Mouse (Mus musculus): ENCODE data around the gene Slc45a3.

The Slc45a3 gene

DNA sequence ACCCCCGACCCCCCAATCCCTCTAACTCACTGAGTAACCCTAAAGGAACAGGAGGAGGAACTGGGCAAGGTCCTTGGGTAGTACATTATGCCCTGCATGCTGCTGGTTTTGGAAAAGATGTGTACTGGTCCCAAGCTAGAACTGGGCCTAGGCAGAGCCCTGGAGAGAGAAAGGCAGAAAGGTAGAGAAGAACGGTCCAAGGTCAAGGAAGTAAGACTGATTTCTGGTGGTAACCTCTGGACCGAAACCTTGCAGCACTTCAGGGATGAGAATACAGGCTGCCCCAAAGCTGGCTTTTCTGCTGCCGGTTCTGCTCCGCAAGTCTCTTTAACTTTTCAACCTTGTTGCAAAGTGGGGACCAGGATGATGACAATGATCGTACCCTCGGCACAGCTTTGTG is 1.8 kb downstream of the Slc45a3 start:
- no peak for DNase-seq (ENCODE audit: low spot score in 2 of 2)

DNA sequence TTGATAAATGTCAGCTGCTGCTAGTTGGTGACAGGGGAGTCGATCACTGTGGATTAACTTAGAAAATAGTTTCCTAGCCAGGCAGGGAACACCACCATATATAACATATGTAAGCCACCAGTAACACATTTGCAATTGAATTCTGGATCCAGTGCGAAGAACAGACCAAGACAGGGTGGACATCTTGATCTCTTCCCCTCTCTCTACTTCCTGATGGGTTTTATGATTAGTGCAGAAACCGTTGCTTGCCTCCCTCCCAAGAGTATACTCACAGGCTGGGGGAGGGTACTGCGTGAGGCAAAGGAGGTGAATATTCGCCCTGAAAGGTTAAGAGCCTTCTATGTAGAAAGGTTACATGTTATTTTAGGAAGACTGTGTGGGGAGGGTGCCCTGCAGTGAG is 3.1 kb downstream of the Slc45a3 start:
- DNase-seq (ENCODE audit: low spot score in 2 of 2) = no peak

DNA sequence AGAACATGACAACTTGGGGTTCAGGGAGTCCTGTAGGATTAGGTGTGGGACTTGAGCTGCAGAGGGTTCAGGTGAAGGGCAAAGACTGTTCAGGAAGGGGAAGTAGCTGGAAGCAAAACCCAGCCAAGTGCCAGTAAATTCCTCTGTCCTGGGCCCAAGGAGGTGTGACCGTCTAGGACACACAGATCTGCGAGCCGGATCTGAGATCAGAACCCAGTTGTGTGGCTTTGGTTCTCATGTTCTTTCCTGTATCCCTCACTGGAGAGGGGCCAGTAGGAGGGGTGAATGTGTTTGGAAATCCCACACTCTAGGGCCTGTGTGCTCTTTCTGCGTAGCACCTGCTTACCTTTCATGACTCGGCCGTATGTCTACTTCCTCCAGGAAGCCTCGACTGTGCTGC is 4.6 kb downstream of the Slc45a3 start:
- no peak for DNase-seq (ENCODE audit: low spot score in 2 of 2)

DNA sequence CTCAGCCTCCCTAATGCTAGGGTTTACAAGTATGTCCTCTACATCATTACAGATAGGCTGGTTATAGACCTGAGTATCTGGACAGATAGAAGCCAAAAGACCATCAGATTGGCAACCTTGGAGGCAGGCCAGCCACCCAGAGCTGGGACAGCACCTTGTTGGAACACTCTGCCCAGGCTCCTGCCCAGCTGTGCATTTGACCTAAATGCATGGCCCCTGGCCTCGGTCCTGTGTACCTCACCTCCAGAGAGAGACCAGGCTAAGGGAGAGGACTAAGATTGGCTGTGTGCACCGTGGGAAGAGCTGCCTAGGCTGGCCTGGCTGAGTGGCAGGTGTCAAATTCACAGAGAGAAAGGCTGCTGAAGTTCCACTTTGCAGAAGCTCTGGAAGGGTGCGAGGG is 5.8 kb downstream of the Slc45a3 start:
- no peak for DNase-seq (ENCODE audit: low spot score in 2 of 2)

DNA sequence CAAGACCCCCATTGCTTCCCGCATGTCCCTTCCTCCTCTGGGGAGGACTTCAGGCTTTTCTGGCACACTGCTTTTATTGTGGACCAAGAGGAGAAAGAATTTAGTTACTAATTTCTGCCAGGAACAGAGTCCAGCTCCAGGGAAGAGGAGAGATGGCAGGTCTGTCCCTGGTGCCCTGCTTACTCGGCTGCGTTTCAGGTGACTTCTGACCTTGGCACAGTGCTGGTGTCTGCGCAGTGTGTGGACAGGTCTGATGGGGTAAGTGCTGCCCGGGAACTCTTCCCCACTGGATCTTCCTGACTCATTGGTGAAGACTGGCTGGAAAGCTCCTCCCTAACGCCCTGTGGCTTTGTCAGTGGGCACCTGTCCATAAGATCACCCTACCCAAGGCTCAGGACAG is 6.2 kb downstream of the Slc45a3 start:
- DNase-seq (ENCODE audit: low spot score in 2 of 2) = no peak

DNA sequence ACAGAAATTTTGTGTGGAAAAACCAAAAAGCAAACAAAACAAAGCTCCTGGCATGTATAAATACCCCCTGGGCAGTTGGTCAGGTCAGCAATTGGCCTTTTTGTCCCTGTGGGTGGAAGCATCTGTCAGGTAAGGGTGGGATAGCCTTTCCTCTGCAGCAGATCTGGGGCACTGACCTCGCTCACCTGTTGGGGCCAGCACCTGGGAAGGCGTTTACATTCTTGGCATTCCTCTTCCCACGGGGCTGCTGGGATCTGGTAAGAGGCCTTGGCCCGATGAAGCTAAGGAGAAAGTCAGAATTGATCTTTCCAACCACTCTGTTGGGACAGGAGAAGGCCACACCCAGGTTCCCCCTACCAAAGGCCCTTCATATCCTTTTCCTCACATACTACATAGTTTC is 7.1 kb downstream of the Slc45a3 start:
- DNase-seq (ENCODE audit: low spot score in 2 of 2) = no peak

DNA sequence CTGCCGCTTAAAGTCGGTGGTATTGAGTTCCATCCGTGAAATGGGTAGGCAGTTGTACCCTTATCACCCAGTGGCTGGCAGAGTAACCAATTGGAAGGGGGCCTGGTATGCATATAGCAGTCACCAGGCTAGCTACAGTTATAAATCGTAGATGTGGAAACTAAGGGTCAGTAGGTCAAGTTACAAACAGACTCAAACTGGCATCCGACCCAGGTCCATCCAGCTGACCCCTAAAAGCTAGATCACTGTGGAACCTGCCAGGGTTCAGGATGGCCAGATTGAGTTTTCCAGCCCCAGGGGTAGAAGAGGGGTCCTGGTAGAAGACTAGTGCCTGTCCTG is 7.5 kb downstream of the Slc45a3 start:
- DNase-seq (ENCODE audit: low spot score in 2 of 2) = no peak

DNA sequence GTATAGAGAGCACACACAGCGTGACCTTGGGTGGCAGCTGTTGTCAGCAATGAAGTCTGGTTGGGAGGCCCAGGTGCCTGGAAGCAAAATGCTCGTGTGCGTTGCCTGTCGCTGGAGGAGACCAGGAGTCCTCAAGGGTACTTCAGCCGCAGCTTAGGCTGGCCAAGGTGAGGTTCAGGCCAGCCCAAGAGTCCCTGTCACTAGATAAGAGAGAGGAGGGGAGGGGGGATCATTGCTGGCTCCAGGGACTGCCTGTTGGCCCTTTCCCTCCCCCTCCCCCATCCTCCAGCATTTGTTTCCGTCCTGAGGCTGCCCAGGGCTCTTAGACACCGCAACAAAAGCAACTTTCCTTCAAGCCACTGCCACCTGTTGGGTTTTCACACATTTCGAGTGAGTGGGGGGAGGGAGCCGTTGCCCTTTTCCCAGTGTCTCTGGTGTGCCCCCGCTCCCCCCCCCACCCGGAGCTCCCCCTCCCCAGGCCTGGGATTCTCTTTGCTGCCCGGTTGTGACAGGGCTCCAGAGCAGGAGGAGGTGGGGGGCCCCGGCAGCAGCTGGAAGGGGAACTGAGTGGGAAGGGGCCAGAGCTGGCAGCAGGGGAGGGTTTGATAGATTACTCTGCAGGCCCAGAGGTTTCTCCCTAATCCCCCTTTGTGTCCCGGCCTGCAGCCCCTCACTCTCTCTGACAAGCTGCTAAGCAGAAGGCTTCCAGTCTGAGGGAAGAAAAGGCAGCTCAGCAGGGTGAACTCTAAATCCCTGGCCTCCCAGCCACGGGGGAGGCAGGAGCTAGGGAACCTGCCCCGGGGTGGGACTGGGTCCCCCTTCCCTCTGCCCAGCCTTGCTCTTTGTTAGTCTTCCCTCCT is 8.1 kb downstream of the Slc45a3 start:
- no peak for DNase-seq (ENCODE audit: low spot score in 2 of 2)

DNA sequence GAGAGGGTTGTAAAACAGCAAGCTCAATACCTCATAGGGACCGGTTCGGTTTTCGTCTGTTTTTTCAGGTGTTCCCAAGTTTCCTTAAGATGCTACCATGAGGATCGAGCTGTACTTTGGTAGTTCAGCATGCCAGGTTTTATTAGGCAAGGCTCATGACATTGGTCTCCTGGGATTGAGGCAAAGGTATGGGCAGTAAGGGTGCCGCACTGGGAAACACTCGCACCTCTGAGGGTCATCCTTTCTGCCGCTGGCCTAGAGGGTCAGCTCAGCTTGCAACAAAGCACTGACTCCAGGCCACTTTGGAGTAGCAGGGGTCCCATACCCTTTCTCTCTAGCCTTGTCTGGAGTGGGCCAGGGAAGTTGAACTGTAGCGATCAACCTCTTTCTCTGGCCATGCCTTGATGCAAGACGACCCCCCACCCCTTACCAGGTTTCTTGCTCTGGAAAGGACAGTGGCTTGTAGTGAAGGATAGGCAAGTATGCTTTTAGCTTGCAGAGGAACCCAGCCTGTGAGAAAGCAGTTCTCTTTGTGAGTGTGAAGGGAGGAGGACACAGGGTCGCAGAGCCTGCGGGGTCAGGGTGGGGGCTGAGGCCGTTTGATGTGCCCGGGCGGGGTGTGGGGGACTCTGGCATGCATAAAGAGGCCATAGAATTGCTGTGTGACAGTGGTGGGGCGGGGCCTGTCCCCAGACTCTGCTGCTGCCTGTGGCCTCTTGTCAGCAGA is 9.2 kb downstream of the Slc45a3 start:
- DNase-seq (ENCODE audit: low spot score in 2 of 2) = no peak

DNA sequence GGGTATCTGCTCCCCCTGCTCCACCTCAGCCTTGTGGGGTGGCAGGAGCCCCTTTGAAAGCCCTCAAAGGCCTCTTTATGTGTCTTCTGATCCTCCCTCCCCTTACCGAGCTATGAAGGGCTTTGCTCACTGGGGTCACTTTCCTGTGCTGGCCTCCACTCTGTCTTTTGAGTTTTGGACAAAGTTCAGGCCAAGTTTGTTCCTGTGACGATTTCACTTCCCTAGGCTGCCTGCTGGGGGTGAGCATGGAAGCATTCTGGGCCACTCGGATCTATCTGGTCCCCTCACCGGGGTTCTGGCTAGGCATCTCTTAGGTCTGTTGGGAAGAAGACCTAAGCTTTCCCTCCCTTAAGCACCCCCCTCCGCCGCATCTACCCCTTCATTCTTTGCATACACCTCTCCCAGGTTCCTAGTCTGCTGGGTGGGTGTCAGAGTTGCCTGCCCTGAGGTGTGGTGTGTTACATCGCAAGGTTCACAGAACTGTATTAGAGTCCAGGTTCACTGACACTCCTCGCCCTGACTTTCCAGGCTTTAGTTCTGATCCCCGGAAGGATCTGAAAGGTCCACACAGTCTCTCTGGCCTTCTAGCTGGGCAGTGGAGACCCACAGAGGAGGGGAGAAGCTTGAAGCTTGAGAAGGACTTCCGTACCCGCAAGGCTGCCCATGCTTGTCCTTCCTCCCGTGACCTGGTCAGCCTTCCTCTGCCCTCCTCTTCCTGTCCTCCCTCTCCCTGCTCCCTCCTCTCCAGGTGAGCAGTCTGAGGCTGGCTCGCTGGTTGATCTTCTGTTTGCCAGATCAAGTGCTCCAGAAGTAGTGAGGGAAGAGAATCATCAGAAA is 9.9 kb downstream of the Slc45a3 start:
- DNase-seq (ENCODE audit: low spot score in 2 of 2) = no peak

DNA sequence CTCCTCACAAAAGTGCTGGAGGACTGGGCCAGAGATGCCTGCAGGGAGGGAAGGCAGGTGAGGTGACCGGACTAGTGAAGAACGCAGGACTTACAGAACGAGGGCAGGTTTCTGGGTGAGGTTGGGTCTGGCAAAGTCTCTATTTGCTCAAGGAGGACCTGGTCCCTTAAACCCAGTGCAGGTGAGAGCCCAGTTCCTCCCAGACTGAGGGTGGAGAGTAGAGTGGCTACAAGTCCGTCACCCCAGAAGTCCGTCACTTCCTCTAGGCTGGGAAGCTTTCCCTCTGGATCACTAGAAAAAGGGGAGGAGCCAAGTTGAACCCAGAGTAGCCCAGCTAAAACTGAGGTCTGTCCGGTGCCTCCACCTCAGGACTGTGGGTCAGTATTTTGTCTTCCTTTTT is 11.2 kb downstream of the Slc45a3 start:
- no peak for DNase-seq (ENCODE audit: low spot score in 2 of 2)

DNA sequence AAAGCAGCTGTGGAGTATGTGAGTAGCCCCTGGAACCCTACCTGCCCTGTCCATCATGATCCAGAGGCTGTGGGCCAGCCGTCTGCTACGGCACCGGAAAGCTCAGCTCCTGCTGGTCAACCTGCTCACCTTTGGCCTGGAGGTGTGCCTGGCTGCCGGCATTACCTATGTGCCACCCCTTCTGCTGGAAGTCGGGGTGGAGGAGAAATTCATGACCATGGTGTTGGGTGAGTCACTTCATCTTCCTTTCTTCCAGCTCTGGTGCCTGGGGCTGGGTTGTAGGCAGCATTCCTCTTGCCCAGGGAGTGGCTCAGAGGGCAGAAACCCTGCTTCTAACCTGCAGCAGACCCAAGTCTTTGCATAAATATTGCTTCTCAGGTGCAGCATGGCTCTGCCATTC is 14.1 kb downstream of the Slc45a3 start:
- peak in 1 of 2 experiments; percentile 44 for DNase-seq (ENCODE audit: low spot score in 2 of 2)

DNA sequence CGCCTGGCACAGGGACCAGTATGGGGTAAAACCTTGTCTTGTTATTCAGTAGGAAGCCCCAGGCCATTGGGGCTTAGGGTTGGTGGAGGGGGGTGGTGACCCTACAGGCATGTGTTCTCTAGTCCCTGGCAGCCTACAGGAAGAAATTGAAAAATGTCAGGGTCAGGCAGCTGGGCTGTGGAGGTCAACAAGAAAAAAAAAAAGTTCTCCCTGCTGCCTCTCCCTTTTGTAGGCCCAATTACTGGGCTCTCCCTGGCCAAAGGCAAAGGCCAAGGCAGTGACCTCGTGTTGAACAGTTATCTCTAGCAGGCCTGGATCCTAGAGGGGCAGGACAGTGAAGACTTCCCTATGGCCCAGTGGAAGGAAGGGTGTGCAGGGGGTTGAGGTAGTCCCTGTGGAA is 17.7 kb downstream of the Slc45a3 start:
- no peak for DNase-seq (ENCODE audit: low spot score in 2 of 2)

DNA sequence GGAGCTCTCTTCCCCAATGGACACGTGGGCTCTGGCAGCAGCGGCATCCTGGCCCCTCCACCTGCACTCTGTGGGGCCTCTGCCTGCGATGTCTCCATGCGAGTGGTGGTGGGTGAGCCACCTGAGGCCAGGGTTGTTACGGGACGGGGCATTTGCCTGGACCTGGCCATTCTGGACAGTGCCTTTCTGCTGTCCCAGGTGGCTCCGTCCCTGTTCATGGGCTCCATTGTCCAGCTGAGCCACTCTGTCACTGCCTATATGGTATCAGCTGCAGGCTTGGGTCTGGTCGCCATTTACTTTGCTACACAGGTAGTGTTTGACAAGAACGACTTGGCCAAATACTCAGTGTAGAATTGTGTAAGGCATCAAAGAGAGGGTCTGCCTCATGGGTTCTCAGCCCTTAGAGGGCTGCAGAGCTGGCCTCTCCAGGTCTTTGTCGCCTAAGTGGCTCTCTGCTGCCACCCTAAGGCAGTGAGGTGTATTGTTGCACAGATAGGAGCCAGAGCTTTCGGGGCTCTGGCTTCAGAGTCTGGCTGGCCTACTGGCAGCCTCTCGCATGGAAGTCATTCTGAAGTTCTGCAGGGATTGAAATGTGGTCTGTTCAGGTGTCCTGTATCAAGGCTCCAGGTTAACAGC is 18.7 kb downstream of the Slc45a3 start:
- peak; percentile 41 to 54 for DNase-seq (ENCODE audit: low spot score in 2 of 2)

DNA sequence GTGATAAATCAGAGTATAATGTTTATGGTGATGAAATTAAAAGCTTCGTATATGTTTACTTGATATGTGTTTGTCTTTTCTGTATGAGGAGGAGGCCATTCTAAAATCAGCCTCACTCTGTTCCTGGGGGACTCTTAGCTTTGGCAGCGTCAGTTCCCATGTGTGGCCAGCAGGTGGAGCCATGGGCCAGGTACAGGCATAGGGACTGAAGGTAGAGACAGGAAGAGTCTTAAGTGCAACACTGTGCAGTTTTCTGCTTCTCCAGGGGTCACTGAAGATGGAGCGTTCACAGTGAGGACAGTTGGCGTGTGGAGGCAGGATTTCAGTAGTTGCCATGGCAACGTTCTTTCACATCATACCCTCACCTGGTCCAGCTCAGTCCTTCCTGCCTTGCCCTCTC is 20.1 kb downstream of the Slc45a3 start:
- DNase-seq (ENCODE audit: low spot score in 2 of 2) = peak in 1 of 2 experiments; percentile 59

DNA sequence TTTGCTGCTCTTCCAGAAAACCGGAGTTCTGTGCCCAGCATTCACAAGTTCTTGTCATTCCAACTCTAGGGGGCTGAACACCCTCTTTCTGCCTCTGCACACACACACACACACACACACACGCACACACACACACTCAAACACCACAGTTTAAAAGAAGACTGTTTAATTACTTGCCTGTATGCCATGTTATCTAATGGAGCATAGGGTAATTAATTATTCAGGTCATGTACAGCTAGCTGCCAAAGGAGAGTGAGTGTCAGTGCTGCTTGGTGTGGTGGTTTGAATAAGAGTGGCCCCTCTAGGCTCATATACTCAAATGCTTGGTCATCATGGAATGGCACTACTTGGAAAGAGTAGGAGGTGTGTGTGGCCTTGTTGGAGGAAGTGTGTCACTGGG is 21.0 kb downstream of the Slc45a3 start:
- no peak for DNase-seq (ENCODE audit: low spot score in 2 of 2)

DNA sequence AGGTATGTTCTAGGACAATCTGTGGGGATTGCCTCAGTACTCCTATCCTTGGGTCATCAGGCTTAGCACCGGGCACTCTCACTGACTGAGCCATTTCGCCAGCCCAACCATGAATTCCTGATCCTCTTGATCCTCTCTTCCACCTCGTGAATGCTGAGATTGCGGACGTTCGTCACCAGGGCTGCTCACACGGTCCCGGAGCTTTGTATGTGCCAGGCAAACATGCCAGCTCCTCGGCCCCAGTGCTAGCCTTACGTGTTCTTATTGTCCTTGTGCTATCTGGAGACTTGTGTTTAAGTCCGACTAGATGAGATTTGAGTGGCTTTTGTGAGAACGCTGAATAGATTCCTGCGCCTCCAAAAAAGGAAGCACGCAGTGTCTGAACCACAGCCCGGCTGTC is 24.7 kb downstream of the Slc45a3 start:
- DNase-seq (ENCODE audit: low spot score in 2 of 2) = no peak

DNA sequence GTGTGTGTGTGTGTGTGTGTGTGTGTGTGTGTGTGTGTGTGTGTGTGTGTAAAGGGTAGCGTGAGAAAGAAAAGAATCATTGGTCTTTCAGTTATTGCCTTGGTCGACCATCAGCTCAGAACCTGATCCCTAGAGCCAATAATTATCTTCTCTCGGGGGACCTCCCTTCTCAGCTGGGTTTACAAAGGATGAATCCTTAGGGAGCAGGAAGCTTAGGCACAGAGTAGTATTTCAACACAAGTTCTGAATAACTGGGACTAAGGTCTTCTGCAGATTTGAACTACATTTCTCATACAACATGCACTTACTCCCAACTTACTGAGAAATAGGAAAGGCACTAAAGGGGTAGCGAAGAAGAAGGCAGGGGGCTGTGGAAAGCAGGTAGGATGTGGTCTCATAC is 26.7 kb downstream of the Slc45a3 start:
- no peak for DNase-seq (ENCODE audit: low spot score in 2 of 2)

DNA sequence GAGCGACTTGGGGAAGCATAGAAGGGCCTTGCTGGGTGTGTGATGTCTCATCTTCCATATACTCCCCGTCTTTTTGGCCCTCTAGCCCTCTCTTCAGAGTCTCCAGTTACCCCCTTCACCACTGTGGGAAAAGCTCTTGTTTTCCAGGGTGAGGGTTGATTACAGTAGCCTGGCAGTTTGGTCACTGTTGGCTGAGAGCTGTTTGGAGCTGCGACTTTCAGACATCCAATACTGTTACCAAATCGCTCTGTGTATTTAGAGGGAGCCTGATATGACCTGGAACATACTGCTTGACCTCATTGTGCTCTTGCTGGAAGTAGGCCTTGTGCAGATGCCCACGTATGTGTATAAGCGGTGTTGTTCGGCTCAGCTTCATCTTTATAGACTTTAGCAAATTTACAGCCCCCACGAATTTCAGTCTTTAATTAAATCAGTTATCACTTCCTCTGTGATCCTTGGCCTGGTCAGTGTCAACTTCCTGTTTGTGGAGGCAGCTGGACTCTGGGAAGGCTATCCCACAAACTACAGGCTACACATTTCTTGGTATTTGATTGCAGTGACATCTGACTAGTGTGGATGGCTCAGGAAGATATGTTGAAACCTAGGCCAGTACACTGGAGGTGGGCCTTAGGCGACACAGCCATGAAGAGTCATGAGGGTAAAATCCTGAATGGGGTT is 27.5 kb downstream of the Slc45a3 start:
- no peak for DNase-seq (ENCODE audit: low spot score in 2 of 2)

DNA sequence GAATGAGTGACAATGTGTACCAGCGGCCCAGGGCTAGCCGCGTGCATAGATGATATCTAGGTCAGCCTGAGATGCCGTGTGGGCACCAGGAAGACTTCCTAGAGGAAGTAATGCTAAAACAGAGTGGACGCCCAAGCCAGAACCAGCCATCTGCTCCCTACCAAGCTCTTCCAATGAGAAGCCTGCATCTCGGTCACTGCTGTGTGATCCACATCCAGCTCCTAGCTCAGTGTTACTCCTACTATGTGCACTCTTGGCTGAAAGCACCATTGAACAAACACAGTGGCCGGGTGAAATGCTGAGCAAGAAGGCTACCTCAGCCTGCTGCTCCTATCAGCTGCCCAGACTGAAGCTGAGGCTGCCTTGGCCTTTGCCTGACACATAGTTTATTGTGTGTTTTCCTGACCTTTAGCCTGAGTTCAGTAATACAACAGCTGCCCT is 29.8 kb downstream of the Slc45a3 start:
- no peak for DNase-seq (ENCODE audit: low spot score in 2 of 2)
